Mouse (Mus musculus) Muller cell, postnatal 12 days (primary cell): ENCODE measurements around the gene Nrbp1.
"Not testable (repeated sequence)": the region's sequence is repeated elsewhere in the genome, so short reads cannot be mapped to it uniquely, and the experiment has no call there.

ENCODE experiments used
- DNase-seq: peaks from one replicate; pipeline ENCODE4 v3.0.0-alpha.2; 2015; ENCODE audit errors: inconsistent ontology term

Nrbp1 gene

GRCm38 (mm10) chr5:31204421-31204820, 36.2 kb upstream of the Nrbp1 start:
- no peak for DNase-seq

GRCm38 (mm10) chr5:31216554-31216953, 24.1 kb upstream of the Nrbp1 start:
- DNase-seq: not testable (repeated sequence)

DNA sequence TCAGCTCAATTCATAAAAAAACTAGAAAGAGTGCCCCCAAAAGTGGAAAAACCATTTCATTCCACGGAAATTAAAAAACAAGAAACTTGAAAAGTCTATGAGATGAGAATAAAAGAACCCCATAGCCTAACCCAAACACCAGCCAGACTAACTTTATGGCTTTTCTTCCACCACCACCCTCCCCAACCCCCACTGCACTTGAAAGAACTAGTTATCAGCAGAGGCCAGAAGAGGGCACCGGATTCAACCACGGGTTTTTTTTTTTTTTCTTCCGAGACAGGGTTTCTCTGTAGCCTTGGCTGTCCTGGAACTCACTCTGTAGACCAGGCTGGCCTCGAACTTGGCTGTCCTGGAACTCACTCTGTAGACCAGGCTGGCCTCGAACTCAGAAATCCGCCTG, 22.4 kb upstream of the Nrbp1 start:
- DNase-seq: no peak

DNA sequence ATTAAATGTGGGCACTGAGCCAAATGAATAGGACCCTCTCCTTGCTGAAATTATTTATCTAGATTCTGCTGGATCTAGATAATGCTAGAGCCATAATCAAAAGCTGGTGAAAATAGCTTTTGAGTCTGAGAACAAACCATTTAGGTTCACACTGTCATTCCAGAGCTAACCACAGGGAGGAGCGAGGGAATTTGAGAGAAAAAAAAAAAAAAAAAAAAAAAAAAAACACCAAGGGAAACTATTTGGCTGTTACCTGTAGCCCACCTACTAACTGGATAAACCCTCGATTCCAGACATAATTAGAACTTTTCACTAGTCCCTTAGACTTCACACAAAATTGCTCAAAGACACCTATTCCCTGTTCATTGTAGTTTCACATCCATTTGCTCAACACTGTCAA, 21.6 kb upstream of the Nrbp1 start:
- peak; percentile 27 for DNase-seq

DNA sequence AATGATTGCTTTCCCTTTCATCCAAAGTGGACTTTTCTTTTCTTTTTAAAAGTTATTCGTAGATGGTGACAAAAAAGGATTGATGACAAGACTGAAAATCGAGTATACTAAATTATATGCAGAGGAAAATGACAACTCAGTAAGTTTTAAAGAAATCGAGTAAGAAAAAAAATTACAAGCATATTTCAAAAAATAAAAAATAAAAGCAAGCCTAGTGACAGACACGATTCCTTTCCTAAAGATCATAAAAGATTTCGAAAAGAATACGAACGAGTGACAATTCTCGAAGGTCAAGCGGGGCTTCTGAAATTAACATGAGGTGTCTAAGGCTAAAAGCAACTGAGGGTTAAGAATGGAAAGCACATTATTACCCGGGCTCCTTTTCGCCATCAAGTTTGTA, 21.2 kb upstream of the Nrbp1 start:
- peak; percentile 35 for DNase-seq

GRCm38 (mm10) chr5:31219911-31220447, 20.7 kb upstream of the Nrbp1 start:
- DNase-seq: peak; percentile 70

DNA sequence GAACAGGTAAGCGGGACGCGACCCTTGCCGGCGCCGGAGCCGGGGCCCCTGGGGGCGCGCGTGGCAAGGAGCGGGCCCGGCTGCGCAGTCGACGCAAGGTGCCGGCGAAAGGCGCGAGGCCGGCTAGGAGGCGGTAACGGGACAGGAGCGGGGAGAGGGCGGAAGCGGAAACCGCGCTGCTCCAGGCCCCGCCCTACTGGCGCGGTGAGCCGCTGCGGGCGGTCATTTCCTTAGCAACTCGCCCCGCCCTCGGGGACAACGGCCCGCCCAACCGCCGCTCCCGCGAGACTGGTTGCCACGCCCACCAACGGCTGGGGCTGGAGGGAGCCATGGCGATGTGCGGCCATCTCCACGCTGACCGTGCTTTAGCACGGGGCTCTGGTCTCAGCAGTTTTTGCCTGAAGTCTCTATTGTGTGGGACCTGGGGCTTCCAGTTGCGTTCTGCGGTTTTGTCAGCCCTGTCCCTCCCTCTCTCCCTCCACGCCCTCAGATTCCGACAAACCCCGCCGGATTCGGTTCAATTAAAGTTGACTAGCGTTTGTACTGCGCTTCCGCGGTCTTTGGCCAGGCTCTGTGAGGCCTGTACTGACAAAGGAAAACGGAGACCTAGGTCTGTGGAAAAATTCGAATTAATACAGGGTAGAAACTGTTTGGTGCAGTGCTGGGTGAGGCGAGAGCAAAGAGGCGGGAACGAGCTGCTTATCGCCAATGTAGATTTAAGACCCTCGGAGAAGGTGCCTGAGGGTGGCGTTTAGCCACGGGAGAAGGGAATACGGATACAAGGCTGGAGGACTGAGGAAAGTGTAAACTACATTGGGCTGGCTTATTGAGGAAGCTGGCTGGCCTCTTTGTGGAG, 20.0 kb upstream of the Nrbp1 start, which contains the start of gene Ppm1g:
Gene Ppm1g, minus strand, starts transcription at position 240 of the 856 bp plus-strand sequence.
- peak; percentile 97 for DNase-seq

- DNase-seq: peak; percentile 34
These were observed 19.2 kb upstream of the Nrbp1 start for GRCm38 (mm10) chr5:31221304-31221945.

GRCm38 (mm10) chr5:31222696-31223095, 18.0 kb upstream of the Nrbp1 start:
- no peak for DNase-seq

DNA sequence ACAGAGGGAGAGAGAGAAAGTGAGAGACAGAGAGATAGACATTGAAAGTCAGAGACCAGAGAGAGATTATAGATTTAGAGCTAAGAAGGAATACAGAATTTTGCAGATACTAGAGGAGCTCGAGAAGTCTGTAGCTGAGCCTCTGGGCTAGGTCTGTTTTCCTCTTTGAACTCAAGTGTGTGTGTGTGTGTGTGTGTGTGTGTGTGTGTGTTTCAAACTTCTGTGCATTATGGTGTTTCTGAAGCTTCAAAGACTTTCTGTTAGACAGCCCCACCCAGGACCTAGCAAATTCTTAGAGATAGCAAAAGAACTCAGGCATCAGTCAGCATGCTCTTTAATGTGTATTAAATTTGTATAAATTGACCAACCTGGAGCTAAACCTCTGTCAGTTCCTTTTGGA, 14.0 kb upstream of the Nrbp1 start:
- no peak for DNase-seq

DNA sequence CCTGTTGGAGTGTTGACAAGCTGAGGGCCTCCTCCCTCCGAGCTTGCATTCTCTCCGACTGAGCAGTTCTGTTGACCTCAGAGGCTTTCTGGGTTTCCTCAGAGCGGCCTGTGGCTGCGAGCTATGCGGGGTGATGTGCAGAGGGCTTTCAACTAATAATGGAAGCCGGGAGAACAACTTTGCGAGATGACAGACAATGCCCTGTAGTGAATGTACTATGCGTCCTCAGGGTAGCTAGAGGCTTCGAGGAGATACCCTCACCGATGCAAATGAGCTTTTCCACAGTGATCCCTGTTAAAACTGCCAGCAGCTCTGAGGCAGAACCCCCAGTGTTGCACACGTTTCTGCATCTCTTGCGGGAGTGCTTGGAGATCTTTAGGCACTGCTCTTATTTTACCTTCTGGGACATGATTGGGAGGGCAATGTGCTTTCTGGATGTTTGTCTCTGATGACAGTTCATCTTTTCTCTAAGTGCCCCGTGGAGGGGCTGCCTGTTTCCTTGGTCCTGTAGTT, 914 bp downstream of the Nrbp1 start:
- no peak for DNase-seq

GRCm38 (mm10) chr5:31242191-31242590, 1.5 kb downstream of the Nrbp1 start:
- DNase-seq: no peak

DNA sequence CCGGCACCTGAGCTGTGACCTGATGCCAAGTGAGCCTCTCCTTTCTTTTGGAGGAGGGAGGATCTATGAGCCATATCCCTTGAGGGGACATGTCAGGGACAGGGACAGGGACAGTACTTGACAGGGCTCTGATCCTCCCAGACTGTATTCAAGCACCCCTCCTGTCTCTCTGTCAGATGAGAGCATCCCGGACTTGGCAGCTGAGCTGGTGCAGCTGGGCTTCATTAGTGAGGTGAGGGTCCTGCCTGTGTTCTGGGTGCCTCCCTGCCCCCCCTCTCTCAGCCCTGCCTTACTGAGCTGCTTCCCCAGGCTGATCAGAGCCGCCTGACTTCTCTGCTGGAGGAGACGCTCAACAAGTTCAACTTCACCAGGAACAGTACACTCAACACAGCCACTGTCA, 10.1 kb downstream of the Nrbp1 start:
- DNase-seq: no peak

- DNase-seq: no peak
These were observed 11.0 kb downstream of the Nrbp1 start, which contains the start of gene Krtcap3 for GRCm38 (mm10) chr5:31251541-31252101. TSS of gene Krtcap3 (plus strand) at chr5:31251691.

DNA sequence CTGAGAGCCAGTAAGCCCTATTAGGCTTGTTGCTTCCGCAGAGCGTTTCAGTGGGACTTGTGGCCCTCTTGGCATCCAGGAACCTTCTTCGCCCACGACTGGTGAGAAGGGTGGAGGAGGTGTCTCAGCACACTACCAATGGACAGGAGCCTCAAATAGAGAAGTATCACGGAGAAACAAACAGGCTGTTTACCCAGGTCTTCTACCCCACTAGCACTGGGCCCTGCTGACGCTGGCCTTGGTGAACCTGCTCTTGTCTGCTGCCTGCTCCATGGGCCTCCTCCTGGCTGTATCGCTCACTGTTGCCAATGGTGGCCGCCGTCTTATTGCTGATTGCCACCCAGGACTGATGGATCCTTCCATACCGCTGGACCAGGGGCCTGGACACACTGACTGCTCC, 11.5 kb downstream of the Nrbp1 start:
- no peak for DNase-seq

GRCm38 (mm10) chr5:31252795-31253545, 12.3 kb downstream of the Nrbp1 start:
- no peak for DNase-seq

DNA sequence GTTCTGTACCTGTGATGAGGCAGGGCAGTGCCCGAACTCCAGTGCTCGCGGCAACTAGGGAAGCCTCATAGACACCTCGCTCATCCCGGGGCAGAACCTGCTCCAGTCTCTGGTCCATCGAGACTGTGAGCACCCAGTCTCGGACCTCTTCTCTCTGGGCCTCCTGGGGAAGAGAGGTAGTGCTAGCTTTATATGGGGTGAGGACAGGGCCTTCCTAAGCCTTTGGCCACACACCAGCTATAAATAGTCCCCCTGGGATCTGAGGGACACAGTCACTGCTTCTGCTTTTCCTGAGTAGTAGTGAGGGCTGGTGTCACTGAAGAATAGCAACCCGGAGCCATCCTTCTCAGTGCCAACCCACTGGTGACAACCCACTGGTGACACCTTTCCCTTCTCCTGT, 13.1 kb downstream of the Nrbp1 start:
- no peak for DNase-seq

- no peak for DNase-seq
These were observed 13.8 kb downstream of the Nrbp1 start for GRCm38 (mm10) chr5:31254452-31254851.

DNA sequence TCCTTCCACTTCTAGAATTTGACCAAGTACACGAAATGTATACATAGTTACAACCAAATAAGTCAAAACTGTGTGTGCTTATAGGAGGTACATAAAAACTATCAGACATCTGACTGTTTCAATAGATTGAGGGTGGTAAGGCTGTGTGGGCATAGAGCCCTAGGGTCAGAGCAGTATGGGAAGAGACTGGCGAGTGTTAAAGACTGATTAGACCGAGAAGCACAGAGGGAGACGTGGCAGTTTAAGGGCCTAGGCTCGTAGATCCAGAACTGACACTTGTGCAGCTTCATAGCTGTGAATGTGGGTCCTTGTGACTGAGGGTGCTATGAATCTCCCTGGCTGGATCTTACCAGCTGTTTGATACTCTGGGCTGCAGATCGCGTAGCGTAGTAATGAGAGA, 14.2 kb downstream of the Nrbp1 start:
- DNase-seq: no peak

GRCm38 (mm10) chr5:31255381-31255780, 14.7 kb downstream of the Nrbp1 start:
- no peak for DNase-seq

- DNase-seq: no peak
These were observed 15.3 kb downstream of the Nrbp1 start for GRCm38 (mm10) chr5:31255971-31256370.
